Mouse (Mus musculus) heart, adult 2 months (tissue): Measurements from ENCODE around the gene Gm11037.

Experiments used
- CTCF ChIP-seq: fragments of 200-600 bp; IDR thresholded peaks from 2 replicates; pipeline ENCODE4 v1.8.1; 2022; ENCODE audit warnings: antibody characterized with exemption, mild to moderate bottlenecking, moderate library complexity
- POLR2A ChIP-seq: fragments of 200-500 bp; IDR thresholded peaks from 2 replicates; pipeline ENCODE4 v1.6.1; 2011; ENCODE audit warnings: mild to moderate bottlenecking, low read depth, low read length, control low read depth; ENCODE audit not compliant: insufficient read depth

DNA sequence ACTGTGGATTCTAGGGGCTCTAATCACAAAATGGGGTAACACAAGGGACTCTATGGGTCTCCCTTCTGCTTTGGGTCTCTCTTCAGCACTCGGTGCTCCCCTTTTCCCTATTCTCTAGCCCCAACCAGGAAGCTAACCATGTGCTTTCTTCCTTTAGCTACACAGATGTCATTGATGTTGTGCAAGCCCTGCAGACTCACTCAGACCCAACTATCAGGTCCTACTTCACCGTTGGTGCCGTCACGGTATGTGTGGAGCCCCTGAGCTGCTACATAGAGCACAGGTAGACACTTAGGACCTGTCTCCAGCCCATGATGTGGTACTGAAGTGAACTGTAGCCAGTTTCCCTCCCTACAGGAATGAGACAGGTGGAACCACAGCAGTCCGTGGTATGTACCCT lies 27.3 kb upstream of the Gm11037 start:
- TF ChIP-seq POLR2A (no peak), CTCF (no peak)
